Mouse (Mus musculus) liver, embryonic 15.5 days (tissue): Measurements from ENCODE around the gene Nop16. TPM values are rescaled to one million over a fixed set of nuclear protein-coding genes. Genes with fewer than 3 reads are reported as not detected.

ENCODE experiments used
- ATAC-seq: fragments of 200-750 bp; cut with Nextera tagmentation; 2 replicates; pipeline ENCODE4 v1.8.0; 2017; ENCODE audit warnings: moderate number of reproducible peaks, mild to moderate bottlenecking, moderate library complexity; ENCODE audit not compliant: insufficient read depth
- H3K27ac ChIP-seq: fragments of 300-500 bp; sonication (generic); replicated peaks from 2 replicates; pipeline ENCODE4 v1.5.1; 2015; ENCODE audit warnings: mild to moderate bottlenecking, inconsistent platforms
- H3K27me3 ChIP-seq: fragments of 300-500 bp; sonication (generic); 2 replicates; pipeline ENCODE4 v1.6.1; 2015; ENCODE audit warnings: mild to moderate bottlenecking, inconsistent platforms
- H3K36me3 ChIP-seq: fragments of 300-500 bp; sonication (generic); replicated peaks from 2 replicates; pipeline ENCODE4 v1.6.1; 2015; ENCODE audit warnings: moderate library complexity, mild to moderate bottlenecking, inconsistent platforms
- H3K4me1 ChIP-seq: fragments of 300-500 bp; sonication (generic); replicated peaks from 2 replicates; pipeline ENCODE4 v1.6.1; 2015; ENCODE audit warnings: inconsistent platforms
- H3K4me2 ChIP-seq: fragments of 300-500 bp; sonication (generic); 2 replicates; pipeline ENCODE4 v1.6.1; 2015; ENCODE audit warnings: moderate library complexity, mild to moderate bottlenecking, inconsistent platforms
- H3K4me3 ChIP-seq: fragments of 300-500 bp; sonication (generic); replicated peaks from 2 replicates; pipeline ENCODE4 v1.5.1; 2015; ENCODE audit warnings: mild to moderate bottlenecking, inconsistent platforms
- H3K9ac ChIP-seq: fragments of 300-500 bp; sonication (generic); 2 replicates; pipeline ENCODE4 v1.6.1; 2015; ENCODE audit warnings: moderate library complexity, mild to moderate bottlenecking, inconsistent platforms
- H3K9me3 ChIP-seq: fragments of 300-500 bp; sonication (generic); replicated peaks from 2 replicates; pipeline ENCODE4 v1.6.1; 2016; ENCODE audit warnings: inconsistent platforms
- WGBS: fragments of 180-500 bp; shearing (Covaris S2); methylation state at CpG from one replicate; pipeline ENCODE4 v1.1.7; 2015; ENCODE audit warnings: mixed read lengths; ENCODE audit not compliant: insufficient replicate concordance; 5-methylcytosine and 5-hydroxymethylcytosine counted together
- polyA plus RNA-seq: library from polyadenylated mRNA; unstranded; fragments of >200 nt; fragmentation: Nextera tagmentation; extraction: Ambion mirVana; gene quantifications from 2 replicates; pipeline ENCODE4 v1.2.1, GENCODE M21; 2015

Nop16 gene
- polyA plus RNA-seq, 1 experiment from 2014 or later = 43.2 TPM

DNA sequence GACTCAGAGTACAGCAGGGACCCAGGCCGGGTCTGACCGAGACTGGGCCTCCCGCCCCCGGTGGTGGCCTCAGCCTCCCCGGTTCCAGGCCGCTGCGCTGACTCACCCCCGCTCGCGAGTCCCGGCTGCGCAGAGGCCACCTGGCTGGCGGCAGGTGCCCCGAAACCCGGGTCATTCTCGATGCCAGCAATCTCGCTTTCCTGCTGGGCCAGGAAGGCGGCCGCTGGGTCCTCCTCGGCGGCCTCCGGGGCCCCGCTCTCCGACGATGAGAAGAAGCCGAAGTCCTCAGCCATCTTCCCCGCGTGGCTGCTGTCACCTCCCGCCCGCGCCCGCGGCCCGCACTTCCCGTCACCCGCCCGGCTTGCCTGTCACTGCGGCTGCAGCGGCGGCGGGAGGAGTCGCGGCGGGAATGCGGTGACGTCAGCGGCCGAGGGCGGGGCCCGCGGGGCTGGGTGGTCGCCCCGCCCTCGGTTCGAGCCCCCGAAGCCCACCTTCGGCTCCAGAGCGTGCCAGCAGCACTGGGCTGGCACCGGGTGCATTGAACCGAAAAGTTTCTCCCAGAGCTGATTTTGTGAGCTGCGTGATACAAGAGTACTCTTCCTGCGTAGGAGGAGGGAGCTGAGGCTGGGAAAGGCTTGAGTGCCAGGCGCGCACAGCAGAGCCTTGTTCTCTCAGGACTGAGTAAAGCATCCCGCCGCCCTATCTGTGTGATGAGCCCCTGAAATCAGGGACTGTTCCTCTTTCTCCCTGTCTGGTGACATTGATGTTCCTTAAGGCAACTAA lies 21.3 kb upstream of the Nop16 start, which contains the start of gene Cltb:
Cltb (minus strand) TSS at position 373 of the 783 bp plus-strand sequence.
- Histone ChIP-seq H3K36me3 (peaks cover under 1% of the 10 kb centered on the region), H3K27ac (peak within 1 kb of the TSS; percentile 82), H3K9ac (peak within 1 kb of the TSS; percentile 90), H3K9me3 (no peaks in the 10 kb centered on the region), H3K4me2 (peak within 1 kb of the TSS; percentile 96), H3K27me3 (no peaks in the 10 kb centered on the region), H3K4me3 (peak within 1 kb of the TSS; percentile 88), H3K4me1 (peaks cover 55% of the 10 kb centered on the region)
- under 1% methylated on average over 66 of the region's 66 CpGs for WGBS
- peak; percentile 73 for ATAC-seq

DNA sequence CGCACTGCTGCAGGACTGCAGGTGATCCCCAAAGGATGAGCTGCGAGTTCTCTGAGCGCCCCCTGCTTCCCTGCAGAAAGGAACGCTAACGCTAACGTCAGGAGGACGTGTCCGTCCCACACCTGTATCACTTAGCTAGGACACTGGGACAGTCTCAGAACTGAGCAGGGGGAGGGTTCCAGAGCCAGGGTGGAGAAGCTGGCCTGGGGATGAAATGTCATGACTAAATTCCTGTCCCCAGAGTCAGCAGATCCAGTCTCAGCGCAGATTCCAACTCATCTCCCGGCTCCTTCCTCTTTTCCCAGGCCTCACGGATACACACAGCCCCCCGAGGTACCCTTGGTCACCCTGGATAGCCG lies 20.7 kb upstream of the Nop16 start:
- Histone ChIP-seq H3K9me3 (no peaks in the 10 kb centered on the region), H3K4me2 (peak overlapping the region; percentile 96), H3K36me3 (peaks cover 6% of the 10 kb centered on the region), H3K4me1 (peaks cover 55% of the 10 kb centered on the region), H3K4me3 (peak overlapping the region; percentile 88), H3K27ac (peak overlapping the region; percentile 82), H3K9ac (peak overlapping the region; percentile 90), H3K27me3 (no peaks in the 10 kb centered on the region)
- WGBS = 17% methylated on average over 13 of the region's 13 CpGs
- no peak for ATAC-seq

DNA sequence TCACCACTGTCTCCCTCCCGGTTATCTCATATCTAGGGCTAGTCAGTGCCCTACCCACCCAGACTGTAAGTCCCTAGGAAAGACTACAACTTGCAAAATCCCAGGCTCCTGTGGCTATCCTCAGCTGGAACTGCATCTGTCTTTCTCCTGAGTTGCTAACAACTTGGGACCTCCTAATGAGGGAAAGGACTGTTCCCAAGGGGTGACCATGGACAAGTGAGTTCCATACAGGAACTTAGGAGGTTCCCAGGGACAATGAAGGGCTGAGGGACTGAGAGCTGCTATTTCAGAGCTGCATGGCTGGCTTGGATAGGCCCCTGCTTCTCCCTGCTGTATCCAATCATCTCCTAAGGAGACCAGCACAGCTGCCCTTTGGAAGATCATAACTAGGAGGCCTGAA lies 19.4 kb upstream of the Nop16 start:
- peaks cover 16% of the 10 kb centered on the region for H3K36me3 ChIP-seq
- 24% methylated on average over 1 of the region's 1 CpGs for WGBS
- peak overlapping the region; percentile 33; the same call in 1 of the 2 replicates for H3K9ac ChIP-seq
- H3K27ac ChIP-seq = peak overlapping the region; percentile 76
- no peaks in the 10 kb centered on the region for H3K27me3 ChIP-seq
- peak overlapping the region; percentile 96 for H3K4me2 ChIP-seq
- no peak for ATAC-seq
- peaks cover 55% of the 10 kb centered on the region for H3K4me1 ChIP-seq
- H3K9me3 ChIP-seq = no peaks in the 10 kb centered on the region
- peak overlapping the region; percentile 88 for H3K4me3 ChIP-seq

DNA sequence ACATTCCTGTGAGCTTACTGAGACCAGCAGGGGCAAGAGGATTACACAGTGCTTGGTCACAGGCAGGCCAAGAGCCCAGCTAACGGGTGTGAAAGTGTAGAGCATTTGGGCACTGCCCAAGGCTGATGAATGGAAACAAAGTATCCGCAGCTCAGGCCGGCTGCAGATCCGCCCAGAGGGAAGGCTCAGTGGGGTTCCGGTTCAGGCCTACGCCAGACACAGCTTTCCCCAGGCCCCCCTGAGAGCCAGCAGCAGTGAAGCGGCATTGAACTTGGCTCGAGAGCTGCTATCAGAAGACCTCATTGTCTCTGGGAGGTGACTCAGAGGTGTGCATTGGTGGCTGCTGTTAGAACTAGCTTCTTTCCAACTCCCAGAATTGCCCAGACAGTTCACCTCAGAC lies 18.8 kb upstream of the Nop16 start:
- ATAC-seq = no peak
- H3K4me2 ChIP-seq = peak overlapping the region; percentile 96
- H3K4me3 ChIP-seq = peak overlapping the region; percentile 88
- peaks cover 55% of the 10 kb centered on the region for H3K4me1 ChIP-seq
- H3K9ac ChIP-seq = peak overlapping the region; percentile 33; the same call in 1 of the 2 replicates
- 72% methylated on average over 8 of the region's 8 CpGs for WGBS
- H3K36me3 ChIP-seq = peaks cover 21% of the 10 kb centered on the region
- no peaks in the 10 kb centered on the region for H3K9me3 ChIP-seq
- H3K27me3 ChIP-seq = no peaks in the 10 kb centered on the region
- peak overlapping the region; percentile 76 for H3K27ac ChIP-seq

DNA sequence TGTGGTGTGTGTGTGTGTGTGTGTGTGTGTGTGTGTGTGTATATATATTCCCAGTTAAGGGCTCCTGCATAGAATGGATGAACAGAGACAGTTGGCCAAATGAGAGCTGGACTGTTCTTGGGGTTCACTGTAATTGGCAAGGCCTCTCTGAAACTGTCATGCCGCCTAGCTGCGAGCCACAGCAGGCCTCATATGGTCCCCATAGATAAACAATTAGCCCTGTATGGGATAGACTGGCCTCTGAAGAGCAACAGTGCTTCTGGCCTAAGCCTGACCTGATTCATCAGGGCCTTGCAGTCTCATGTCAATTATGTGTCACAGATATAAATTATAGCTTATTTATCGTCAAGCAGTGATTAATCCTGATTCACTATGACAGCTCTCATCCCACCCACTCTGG lies 18.1 kb upstream of the Nop16 start:
- H3K27ac ChIP-seq = peak overlapping the region; percentile 76
- H3K4me1 ChIP-seq = peaks cover 55% of the 10 kb centered on the region
- H3K4me2 ChIP-seq = peak overlapping the region; percentile 96
- peaks cover 21% of the 10 kb centered on the region for H3K36me3 ChIP-seq
- H3K9me3 ChIP-seq = no peaks in the 10 kb centered on the region
- no peaks in the 10 kb centered on the region for H3K27me3 ChIP-seq
- ATAC-seq = peak; percentile 75
- WGBS = 31% methylated on average over 3 of the region's 3 CpGs
- no peak overlapping the region; the same call in 1 of the 2 replicates for H3K4me3 ChIP-seq
- no peak overlapping the region for H3K9ac ChIP-seq

DNA sequence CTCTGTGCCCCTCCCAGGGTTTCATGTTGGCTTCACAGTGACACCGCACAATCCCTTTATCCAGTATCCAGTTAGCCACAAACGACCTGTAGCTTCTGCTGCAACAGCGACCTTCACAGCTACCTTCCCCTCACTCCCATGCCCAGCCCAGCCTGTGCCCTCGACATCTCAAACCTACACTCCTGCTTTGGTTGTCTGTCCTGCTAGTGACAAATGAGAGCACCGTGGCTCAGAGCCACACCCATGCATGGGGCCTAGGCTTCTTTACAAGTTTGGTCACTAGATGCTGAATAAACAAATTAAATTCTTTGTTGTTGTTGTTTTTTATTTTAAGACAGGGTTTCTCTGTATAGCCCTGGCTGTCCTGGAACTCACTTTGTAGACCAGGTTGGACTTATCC lies 17.3 kb upstream of the Nop16 start:
- H3K4me1 ChIP-seq = peaks cover 55% of the 10 kb centered on the region
- peaks cover 21% of the 10 kb centered on the region for H3K36me3 ChIP-seq
- H3K4me2 ChIP-seq = peak overlapping the region; percentile 48
- 33% methylated on average over 5 of the region's 5 CpGs for WGBS
- ATAC-seq = no peak
- H3K4me3 ChIP-seq = 0 out of 2 replicates have a peak overlapping the region, but pooled peaks have one; percentile 9
- no peaks in the 10 kb centered on the region for H3K9me3 ChIP-seq
- H3K27me3 ChIP-seq = no peaks in the 10 kb centered on the region
- peak overlapping the region; percentile 21 for H3K27ac ChIP-seq
- no peak overlapping the region; the same call in 1 of the 2 replicates for H3K9ac ChIP-seq

DNA sequence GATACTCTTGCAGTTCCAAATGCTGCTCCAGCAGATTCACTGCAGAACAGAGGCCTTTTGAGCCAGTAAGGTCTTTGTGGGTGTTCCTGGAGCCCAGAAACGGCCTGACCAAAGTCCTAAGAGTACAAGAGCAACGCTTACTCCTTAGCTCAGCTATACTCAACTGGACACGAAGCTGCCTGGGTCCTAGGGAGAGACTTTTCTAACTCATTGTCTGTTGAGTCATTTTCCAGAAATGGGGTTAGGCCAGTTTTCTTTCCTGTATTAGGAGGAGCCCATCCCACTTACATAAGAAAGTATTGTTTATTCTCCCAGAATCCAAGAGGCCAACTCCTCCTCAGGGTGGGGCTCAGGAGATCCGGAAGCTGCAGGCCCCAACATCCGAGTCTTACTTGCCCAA lies 15.5 kb upstream of the Nop16 start:
- Histone ChIP-seq H3K9me3 (no peaks in the 10 kb centered on the region), H3K27me3 (no peaks in the 10 kb centered on the region), H3K9ac (no peak overlapping the region), H3K4me3 (no peak overlapping the region), H3K36me3 (peaks cover 31% of the 10 kb centered on the region), H3K4me2 (no peak overlapping the region), H3K27ac (no peak overlapping the region), H3K4me1 (peaks cover 39% of the 10 kb centered on the region)
- 76% methylated on average over 5 of the region's 5 CpGs for WGBS
- ATAC-seq = no peak

DNA sequence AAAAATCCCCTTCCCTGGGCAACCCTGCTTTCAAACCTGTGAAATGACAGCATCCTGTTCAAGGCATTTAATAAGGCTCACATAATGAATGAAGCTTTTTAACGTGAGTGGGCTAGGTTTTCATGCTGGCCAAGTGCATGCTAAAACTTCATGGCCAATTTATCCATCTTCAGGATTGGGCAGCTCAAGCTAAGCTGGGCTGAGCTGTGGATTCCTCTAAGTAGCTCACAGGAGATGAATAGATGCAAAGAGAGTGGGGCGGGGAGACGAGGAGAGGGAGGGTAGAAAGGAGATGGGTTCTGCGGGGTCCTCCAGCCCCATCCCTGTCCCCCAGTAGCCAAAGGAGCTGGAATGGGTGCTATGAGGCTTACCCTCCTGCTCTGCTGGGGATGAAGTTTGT lies 14.3 kb upstream of the Nop16 start:
- H3K4me3 ChIP-seq = no peak overlapping the region
- no peaks in the 10 kb centered on the region for H3K9me3 ChIP-seq
- no peak overlapping the region for H3K9ac ChIP-seq
- H3K27me3 ChIP-seq = no peaks in the 10 kb centered on the region
- peaks cover 37% of the 10 kb centered on the region for H3K36me3 ChIP-seq
- H3K4me1 ChIP-seq = peaks cover 27% of the 10 kb centered on the region
- no peak for ATAC-seq
- no peak overlapping the region for H3K4me2 ChIP-seq
- 79% methylated on average over 4 of the region's 4 CpGs for WGBS
- no peak overlapping the region for H3K27ac ChIP-seq

DNA sequence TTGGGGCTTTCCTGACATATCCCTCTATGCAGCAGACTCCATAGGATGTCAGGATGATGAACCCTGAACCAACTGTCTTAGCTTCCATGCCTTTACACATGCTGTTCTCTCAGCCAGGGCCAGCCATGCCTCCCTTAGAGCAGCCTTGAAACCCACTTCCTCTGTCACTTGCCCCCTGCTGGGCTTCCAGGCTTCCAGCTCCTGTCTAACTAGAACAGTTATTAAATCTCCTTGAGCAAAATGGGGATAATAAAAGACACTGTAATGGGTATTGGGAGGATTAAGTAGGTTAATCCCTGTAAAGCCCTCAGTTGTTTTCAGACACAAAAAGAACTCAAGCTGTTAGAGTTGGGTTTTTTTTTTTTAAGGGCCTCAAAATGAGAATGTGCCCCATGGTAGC lies 13.6 kb upstream of the Nop16 start:
- H3K27ac ChIP-seq = no peak overlapping the region
- no peak for ATAC-seq
- H3K4me3 ChIP-seq = no peak overlapping the region
- H3K4me2 ChIP-seq = no peak overlapping the region
- peaks cover 20% of the 10 kb centered on the region for H3K4me1 ChIP-seq
- peaks cover 43% of the 10 kb centered on the region for H3K36me3 ChIP-seq
- H3K9me3 ChIP-seq = no peaks in the 10 kb centered on the region
- H3K9ac ChIP-seq = no peak overlapping the region
- no peaks in the 10 kb centered on the region for H3K27me3 ChIP-seq

DNA sequence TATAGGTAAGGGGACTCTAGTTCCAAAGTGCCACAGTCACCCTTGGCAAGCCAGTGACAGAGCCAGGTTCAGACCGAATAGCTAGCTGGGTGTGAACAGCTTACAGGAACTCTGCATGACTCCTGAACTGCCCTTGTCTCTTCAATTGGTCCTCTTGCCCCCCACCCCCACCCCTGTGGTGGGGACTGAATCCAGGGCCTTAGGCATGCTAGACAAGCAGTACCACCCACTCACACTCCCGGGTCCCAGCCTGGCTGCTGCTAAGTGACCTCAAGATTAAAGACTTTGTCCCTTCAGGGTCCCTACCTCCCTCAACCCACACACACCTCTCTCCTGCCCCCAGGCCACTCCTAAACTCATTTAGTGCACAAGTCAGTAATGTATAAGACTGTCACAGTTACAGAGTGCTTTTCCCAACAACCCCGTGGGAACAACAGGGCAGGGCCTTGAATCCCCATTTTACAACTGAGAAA lies 12.8 kb upstream of the Nop16 start:
- Histone ChIP-seq H3K27me3 (no peaks in the 10 kb centered on the region), H3K9me3 (no peaks in the 10 kb centered on the region), H3K4me3 (no peak overlapping the region), H3K9ac (no peak overlapping the region), H3K4me1 (peaks cover 13% of the 10 kb centered on the region), H3K36me3 (peaks cover 51% of the 10 kb centered on the region), H3K27ac (no peak overlapping the region), H3K4me2 (no peak overlapping the region)
- 61% methylated on average over 3 of the region's 3 CpGs for WGBS
- no peak for ATAC-seq

DNA sequence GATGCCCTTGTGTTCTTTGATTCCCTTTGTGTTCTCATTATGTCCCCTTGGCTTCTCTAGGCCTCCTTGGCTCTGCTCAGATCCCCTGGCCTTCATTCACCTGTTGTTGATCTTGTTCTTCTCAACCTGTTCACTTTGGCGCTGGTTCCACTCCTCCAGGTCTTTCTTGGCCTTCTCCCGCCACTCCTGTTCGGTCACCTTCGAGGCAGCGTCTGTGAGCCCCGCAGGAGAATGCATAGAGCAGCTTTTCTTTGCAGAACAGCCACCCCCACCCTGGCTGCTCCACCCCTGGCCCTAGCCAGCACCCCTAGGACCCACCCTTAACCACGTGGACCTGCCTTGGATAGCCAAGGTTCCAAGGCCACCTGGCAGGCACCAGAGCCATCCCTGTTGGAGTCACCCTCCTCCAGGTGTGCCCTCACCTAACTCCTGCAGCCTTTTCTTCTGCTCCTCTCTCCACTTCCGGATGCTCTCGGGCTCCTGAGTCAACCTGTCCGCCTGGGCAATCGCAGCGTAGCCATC lies 8.8 kb upstream of the Nop16 start:
- WGBS = 84% methylated on average over 12 of the region's 12 CpGs
- H3K9me3 ChIP-seq = no peaks in the 10 kb centered on the region
- H3K27me3 ChIP-seq = no peaks in the 10 kb centered on the region

More for the DNA sequence above, 8.8 kb upstream of the Nop16 start:
- Histone ChIP-seq H3K4me3 (no peak overlapping the region), H3K9ac (no peak overlapping the region), H3K4me2 (no peak overlapping the region), H3K27ac (no peak overlapping the region), H3K36me3 (peaks cover 61% of the 10 kb centered on the region), H3K4me1 (0 out of 2 replicates have a peak, but pooled peaks cover 3% of the 10 kb centered on the region)
- no peak for ATAC-seq
